Mouse (Mus musculus): ENCODE measurements at regions not wholly inside any gene's neighbourhood (a gene's known extent, or its start where the extent isn't known, plus 50 kb on each side); places are given as distances from the start of the nearest gene placed in this dataset.

- WGBS: 89% methylated on average over 4 of the region's 4 CpGs
- Histone ChIP-seq H3K4me2 (no peak overlapping the region), H3K9ac (no peak overlapping the region), H3K4me1 (replicated peaks) (no peaks in the 10 kb centered on the region), H3K9me3 (no peaks in the 10 kb centered on the region), H3K27ac (no peak overlapping the region), H3K4me3 (no peak overlapping the region), H3K27me3 (no peaks in the 10 kb centered on the region), H3K36me3 (no peaks in the 10 kb centered on the region)
- ATAC-seq (ENCODE audit: low FRiP score): no peak
Measured at GRCm38 (mm10) chr13:5240541-5240940, 620.7 kb upstream of the Klf6 start.

GRCm38 (mm10) chr13:5242782-5243181 is 618.5 kb upstream of the Klf6 start:
- H3K9me3 ChIP-seq: no peaks in the 10 kb centered on the region

GRCm38 (mm10) chr13:5248671-5249391 is 612.5 kb upstream of the Klf6 start:
- no peak overlapping the region for H3K4me3 ChIP-seq
- no peaks in the 10 kb centered on the region for H3K4me1 ChIP-seq (replicated peaks)
- no peak for ATAC-seq (ENCODE audit: low FRiP score)
- no peak overlapping the region for H3K4me2 ChIP-seq
- WGBS: 49% methylated on average over 3 of the region's 3 CpGs
- H3K36me3 ChIP-seq: no peaks in the 10 kb centered on the region
- H3K9ac ChIP-seq: no peak overlapping the region
- H3K9me3 ChIP-seq: no peaks in the 10 kb centered on the region
- H3K27me3 ChIP-seq: no peaks in the 10 kb centered on the region
- no peak overlapping the region for H3K27ac ChIP-seq

More at GRCm38 (mm10) chr13:5242782-5243181, 618.5 kb upstream of the Klf6 start:
- Histone ChIP-seq H3K27me3 (no peaks in the 10 kb centered on the region), H3K4me1 (replicated peaks) (no peaks in the 10 kb centered on the region), H3K36me3 (no peaks in the 10 kb centered on the region), H3K4me2 (no peak overlapping the region), H3K9ac (no peak overlapping the region), H3K27ac (no peak overlapping the region), H3K4me3 (no peak overlapping the region)
- WGBS: 76% methylated on average over 2 of the region's 2 CpGs
- no peak for ATAC-seq (ENCODE audit: low FRiP score)

DNA sequence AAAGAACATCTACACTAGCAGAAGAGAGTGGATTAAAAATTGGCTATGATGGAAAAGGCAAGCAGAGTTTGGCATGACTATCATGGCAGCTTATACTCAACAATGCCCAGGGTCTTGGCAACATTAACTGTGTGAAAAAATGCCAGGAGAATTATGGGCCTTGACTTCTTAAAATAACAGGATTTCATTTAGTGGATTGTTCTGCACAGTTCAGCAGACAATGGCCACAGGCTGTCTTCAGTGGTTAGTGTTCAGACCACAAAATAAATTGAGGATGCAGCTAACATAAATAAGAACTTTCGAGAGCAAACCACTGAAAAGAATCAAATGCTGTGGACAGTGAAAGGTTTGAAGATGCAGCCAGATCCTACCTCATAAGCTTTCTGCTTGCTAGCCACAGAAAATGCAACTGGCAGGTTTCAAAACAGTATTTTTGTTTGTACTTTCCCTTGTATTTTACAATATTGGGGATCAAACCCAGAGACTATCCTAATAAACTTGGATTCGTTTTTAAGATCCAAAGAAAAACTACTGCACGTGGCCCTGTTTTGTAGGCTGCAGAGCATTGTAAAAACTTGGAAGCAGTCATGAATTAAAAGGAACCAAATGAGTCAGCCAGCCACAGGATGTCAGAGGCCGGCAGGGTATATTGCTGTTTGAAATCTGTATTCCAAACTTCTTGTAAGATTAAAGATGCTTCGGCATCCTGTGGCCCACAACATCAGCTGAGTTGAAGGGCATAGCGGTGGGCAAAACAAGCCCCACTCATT is 603.2 kb upstream of the Klf6 start:
- H3K27ac ChIP-seq: no peak overlapping the region
- no peaks in the 10 kb centered on the region for H3K9me3 ChIP-seq
- no peak overlapping the region for H3K9ac ChIP-seq
- ATAC-seq (ENCODE audit: low FRiP score): no peak
- WGBS: 84% methylated on average over 6 of the region's 6 CpGs
- no peaks in the 10 kb centered on the region for H3K27me3 ChIP-seq
- no peak overlapping the region for H3K4me3 ChIP-seq
- H3K36me3 ChIP-seq: no peaks in the 10 kb centered on the region
- no peak overlapping the region for H3K4me2 ChIP-seq
- H3K4me1 ChIP-seq (replicated peaks): no peaks in the 10 kb centered on the region

DNA sequence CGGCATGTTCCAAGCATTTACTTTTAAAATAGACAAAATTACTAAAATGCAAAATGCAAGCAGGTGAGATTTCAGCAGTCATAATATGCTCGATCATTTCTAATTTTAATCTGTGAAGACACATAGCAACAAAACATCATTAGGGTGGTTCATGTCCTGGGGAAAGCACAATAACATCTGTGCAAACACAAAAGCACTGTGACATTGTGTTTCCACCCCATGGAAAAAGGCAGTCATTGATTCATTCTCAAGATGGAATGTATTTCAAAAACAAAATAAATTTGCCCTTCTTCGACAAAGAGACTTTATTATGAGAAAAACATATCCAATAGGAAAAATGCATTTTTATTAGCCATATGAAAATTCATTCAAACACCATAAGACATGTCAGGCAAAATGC is 601.5 kb upstream of the Klf6 start:
- no peaks in the 10 kb centered on the region for H3K9me3 ChIP-seq
- H3K36me3 ChIP-seq: no peaks in the 10 kb centered on the region
- WGBS: 79% methylated on average over 3 of the region's 3 CpGs
- no peaks in the 10 kb centered on the region for H3K4me1 ChIP-seq (replicated peaks)
- no peak overlapping the region for H3K4me2 ChIP-seq
- H3K27me3 ChIP-seq: no peaks in the 10 kb centered on the region
- no peak overlapping the region for H3K4me3 ChIP-seq
- no peak overlapping the region for H3K9ac ChIP-seq
- no peak overlapping the region for H3K27ac ChIP-seq
- no peak for ATAC-seq (ENCODE audit: low FRiP score)

- no peak overlapping the region for H3K4me3 ChIP-seq
- no peak overlapping the region for H3K4me2 ChIP-seq
- H3K27ac ChIP-seq: no peak overlapping the region
- H3K9me3 ChIP-seq: no peaks in the 10 kb centered on the region
- no peaks in the 10 kb centered on the region for H3K4me1 ChIP-seq (replicated peaks)
- H3K9ac ChIP-seq: no peak overlapping the region
- WGBS: 75% methylated on average over 1 of the region's 1 CpGs
- no peak for ATAC-seq (ENCODE audit: low FRiP score)
- H3K27me3 ChIP-seq: no peaks in the 10 kb centered on the region
- no peaks in the 10 kb centered on the region for H3K36me3 ChIP-seq
Measured at GRCm38 (mm10) chr13:5272506-5273192, 588.6 kb upstream of the Klf6 start.

DNA sequence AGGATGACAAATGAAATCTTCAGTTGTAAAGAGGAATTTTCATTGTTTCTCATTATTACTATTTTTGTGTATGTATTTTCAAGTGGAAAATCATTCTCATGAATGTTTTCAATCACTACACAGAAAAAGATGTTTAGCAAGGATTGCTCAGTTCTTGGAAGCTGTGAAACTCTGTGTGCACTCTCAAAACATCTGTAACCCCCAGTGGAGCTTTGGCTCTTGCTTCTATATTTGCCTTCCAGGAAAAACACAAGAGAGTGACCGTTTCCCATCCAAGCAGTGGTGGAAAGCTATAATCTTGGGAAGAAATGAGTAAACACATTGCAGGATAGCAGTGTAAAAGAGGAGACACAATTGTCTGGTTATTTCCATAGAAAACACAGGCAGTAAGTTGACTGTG is 584.7 kb upstream of the Klf6 start:
- Histone ChIP-seq H3K4me2 (no peak overlapping the region), H3K9ac (no peak overlapping the region), H3K9me3 (no peaks in the 10 kb centered on the region), H3K36me3 (no peaks in the 10 kb centered on the region), H3K4me3 (no peak overlapping the region), H3K27me3 (no peaks in the 10 kb centered on the region), H3K27ac (no peak overlapping the region), H3K4me1 (replicated peaks) (no peaks in the 10 kb centered on the region)
- 79% methylated on average over 1 of the region's 1 CpGs for WGBS
- no peak for ATAC-seq (ENCODE audit: low FRiP score)

- Histone ChIP-seq H3K4me2 (no peak overlapping the region), H3K9ac (no peak overlapping the region), H3K4me3 (no peak overlapping the region), H3K4me1 (replicated peaks) (no peaks in the 10 kb centered on the region), H3K36me3 (no peaks in the 10 kb centered on the region), H3K9me3 (no peaks in the 10 kb centered on the region), H3K27me3 (no peaks in the 10 kb centered on the region), H3K27ac (no peak overlapping the region)
- ATAC-seq (ENCODE audit: low FRiP score): no peak
- 80% methylated on average over 1 of the region's 1 CpGs for WGBS
Measured at GRCm38 (mm10) chr13:5289753-5290449, 571.4 kb upstream of the Klf6 start.

GRCm38 (mm10) chr13:5302141-5302540 is 559.1 kb upstream of the Klf6 start:
- no peak overlapping the region for H3K27ac ChIP-seq
- WGBS: 0% methylated on average over 1 of the region's 1 CpGs
- no peak overlapping the region for H3K4me2 ChIP-seq
- no peaks in the 10 kb centered on the region for H3K4me1 ChIP-seq (replicated peaks)
- no peak overlapping the region for H3K9ac ChIP-seq
- H3K36me3 ChIP-seq: no peaks in the 10 kb centered on the region
- no peaks in the 10 kb centered on the region for H3K9me3 ChIP-seq
- ATAC-seq (ENCODE audit: low FRiP score): no peak
- H3K27me3 ChIP-seq: no peaks in the 10 kb centered on the region
- H3K4me3 ChIP-seq: no peak overlapping the region

DNA sequence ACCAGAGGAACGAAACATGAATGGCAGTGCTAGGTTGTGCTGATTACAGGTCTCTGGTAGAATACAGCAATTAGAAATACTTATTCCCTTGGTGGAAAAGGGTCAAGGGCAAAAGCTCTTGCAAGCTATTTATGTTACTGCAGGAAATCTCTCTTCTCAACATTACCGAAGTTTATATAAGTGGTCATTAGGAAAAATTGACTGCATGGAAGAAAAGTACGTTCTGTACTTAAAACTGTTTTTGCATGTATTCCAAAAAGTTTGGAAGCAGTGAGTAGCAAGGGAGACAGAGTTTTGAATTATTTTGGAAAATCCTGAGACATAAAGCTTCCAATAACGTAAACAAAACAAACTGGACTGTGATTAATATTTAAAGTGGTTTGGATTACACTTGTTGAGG is 554.6 kb upstream of the Klf6 start:
- WGBS: 88% methylated on average over 4 of the region's 4 CpGs
- no peak overlapping the region for H3K4me3 ChIP-seq
- no peaks in the 10 kb centered on the region for H3K36me3 ChIP-seq
- H3K27me3 ChIP-seq: no peaks in the 10 kb centered on the region
- H3K9ac ChIP-seq: no peak overlapping the region
- no peak overlapping the region for H3K4me2 ChIP-seq
- no peaks in the 10 kb centered on the region for H3K9me3 ChIP-seq
- no peaks in the 10 kb centered on the region for H3K4me1 ChIP-seq (replicated peaks)
- no peak for ATAC-seq (ENCODE audit: low FRiP score)
- no peak overlapping the region for H3K27ac ChIP-seq

- Histone ChIP-seq H3K4me2 (no peak overlapping the region), H3K27me3 (no peaks in the 10 kb centered on the region), H3K9me3 (no peaks in the 10 kb centered on the region), H3K36me3 (no peaks in the 10 kb centered on the region), H3K4me1 (replicated peaks) (0 out of 2 replicates have a peak, but pooled peaks cover 2% of the 10 kb centered on the region), H3K4me3 (no peak overlapping the region), H3K27ac (no peak overlapping the region), H3K9ac (no peak overlapping the region)
- WGBS: 56% methylated on average over 2 of the region's 2 CpGs
- ATAC-seq (ENCODE audit: low FRiP score): no peak
Measured at GRCm38 (mm10) chr13:5313297-5313696, 548.0 kb upstream of the Klf6 start.

GRCm38 (mm10) chr13:5315011-5315410 is 546.3 kb upstream of the Klf6 start:
- H3K27ac ChIP-seq: no peak overlapping the region
- H3K4me2 ChIP-seq: no peak overlapping the region
- H3K4me3 ChIP-seq: no peak overlapping the region
- no peak overlapping the region for H3K9ac ChIP-seq
- no peaks in the 10 kb centered on the region for H3K9me3 ChIP-seq
- H3K36me3 ChIP-seq: no peaks in the 10 kb centered on the region
- 0 out of 2 replicates have a peak, but pooled peaks cover 2% of the 10 kb centered on the region for H3K4me1 ChIP-seq (replicated peaks)
- WGBS: 42% methylated on average over 1 of the region's 1 CpGs
- no peak for ATAC-seq (ENCODE audit: low FRiP score)
- H3K27me3 ChIP-seq: no peaks in the 10 kb centered on the region

Data from hindbrain, embryonic 13.5 days (tissue).